Comparison of ENCODE assay signal across 11 mouse cellular contexts in the genomic region with DNA sequence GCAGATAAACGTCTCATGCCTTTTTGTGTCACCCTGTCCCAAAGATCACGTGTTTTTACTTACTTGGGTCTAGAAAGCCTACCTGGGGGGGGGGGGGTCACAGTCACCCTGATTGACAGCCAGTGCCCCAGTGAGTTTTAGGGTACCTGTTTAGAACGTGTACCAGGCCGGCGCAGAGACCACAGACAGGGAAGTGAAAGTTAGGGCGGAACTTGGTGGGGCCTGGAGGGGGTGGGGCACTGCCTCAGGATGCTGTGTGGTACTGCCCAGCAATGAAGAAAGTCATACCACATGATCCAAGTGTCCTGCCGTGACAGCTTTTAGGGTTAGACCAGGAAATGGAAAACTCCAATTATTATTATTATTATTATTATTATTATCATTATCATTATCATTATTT. TPM values are rescaled to one million over a fixed set of nuclear protein-coding genes. Genes with fewer than 3 reads are reported as not detected.
DNase-seq lines count a peak whose midpoint lies in the region; ATAC-seq and TF ChIP-seq lines count a peak whose summit lies in the region.
"Had no signal": no experiment of that assay in that cellular context is flagged by ENCODE, and none has a peak within 500 bp of the region (broad histone marks: within the 10 kb centered on the region; RNA-seq: fewer than 3 reads in every experiment).

No protein-coding gene starts in this region.

- no peak overlapping the region for H3K4me3 ChIP-seq in liver, postnatal 0 days (ENCODE audit: low read depth, low read length)
- no peak overlapping the region for H3K4me3 ChIP-seq in cerebellum, adult 2 months (replicated peaks; ENCODE audit: insufficient read depth, low read depth, low read length)
- H3K4me3 ChIP-seq in heart, embryonic 11.5 days (ENCODE audit: low read depth, low read length), result no peak overlapping the region
- H3K4me3 ChIP-seq: heart, embryonic 15.5 days; lung, embryonic 15.5 days; neural tube, embryonic 12.5 days had no signal

- DNase-seq in adrenal gland, adult 2 months, result peak; percentile 25
- DNase-seq in adrenal gland, adult 18-20 months (ENCODE audit: low spot score in 2 of 2), result no peak
- DNase-seq in CD4-positive helper T cell, adult 2 months (ENCODE audit: low read depth, low spot score), result peak; percentile 27
- peak; percentile 71 for DNase-seq in liver, postnatal 0 days
- no peak for DNase-seq in cerebellum, postnatal 25 days
- DNase-seq in cerebellum, adult 2 months, result no peak

- 0 out of 2 replicates have a peak, but pooled peaks cover 2% of the 10 kb centered on the region for H3K27me3 ChIP-seq in liver, postnatal 0 days (ENCODE audit: insufficient read depth, low read length)
- no peaks in the 10 kb centered on the region for H3K27me3 ChIP-seq in cerebellum, adult 2 months (ENCODE audit: control insufficient read depth, insufficient read depth, low read length)
- no peaks in the 10 kb centered on the region for H3K27me3 ChIP-seq in heart, embryonic 11.5 days (ENCODE audit: control insufficient read depth, insufficient read depth, low read length)
- H3K27me3 ChIP-seq: heart, embryonic 15.5 days; lung, embryonic 15.5 days; neural tube, embryonic 12.5 days had no signal

- TF ChIP-seq EP300 in liver, postnatal 0 days (IDR thresholded peaks at IDR 0.05; ENCODE audit: low read depth), result no peak

- peak overlapping the region; percentile 40; the same call in 1 of the 2 replicates for H3K4me2 ChIP-seq in liver, postnatal 0 days (ENCODE audit: low read depth, low read length)
- no peak overlapping the region for H3K4me2 ChIP-seq in heart, embryonic 11.5 days
- H3K4me2 ChIP-seq: heart, embryonic 15.5 days; lung, embryonic 15.5 days; neural tube, embryonic 12.5 days had no signal

- H3K4me1 ChIP-seq in liver, postnatal 0 days (ENCODE audit: insufficient read depth), result peaks cover 2% of the 10 kb centered on the region; the same call in 1 of the 2 replicates
- H3K4me1 ChIP-seq in cerebellum, adult 2 months (ENCODE audit: control insufficient read depth, insufficient read depth, low read length), result no peaks in the 10 kb centered on the region
- H3K4me1 ChIP-seq in heart, embryonic 11.5 days (ENCODE audit: control insufficient read depth, insufficient read depth, low read length), result no peaks in the 10 kb centered on the region
- H3K4me1 ChIP-seq: heart, embryonic 15.5 days; lung, embryonic 15.5 days; neural tube, embryonic 12.5 days had no signal

- peak; percentile 65; the same call in 1 of the 2 replicates for ATAC-seq in liver, postnatal 0 days
- ATAC-seq in neutrophil, adult 5-6 weeks (ENCODE audit: extremely low read depth, insufficient number of reproducible peaks, low FRiP score, poor library complexity, severe bottlenecking), result peak; percentile 83
- no peak for ATAC-seq in heart, embryonic 11.5 days (replicated peaks; ENCODE audit: insufficient number of reproducible peaks, low FRiP score, low TSS enrichment)

- H3K9me3 ChIP-seq in liver, postnatal 0 days (ENCODE audit: low read length), result 0 out of 2 replicates have a peak, but pooled peaks cover 2% of the 10 kb centered on the region
- no peaks in the 10 kb centered on the region for H3K9me3 ChIP-seq in heart, embryonic 11.5 days (replicated peaks; ENCODE audit: control insufficient read depth, low read length)
- H3K9me3 ChIP-seq: heart, embryonic 15.5 days; lung, embryonic 15.5 days; neural tube, embryonic 12.5 days had no signal

- no peaks in the 10 kb centered on the region for H3K36me3 ChIP-seq in liver, postnatal 0 days (replicated peaks; ENCODE audit: insufficient read depth, low read length)
- H3K36me3 ChIP-seq in heart, embryonic 11.5 days (ENCODE audit: control insufficient read depth, insufficient read depth, low read length), result no peaks in the 10 kb centered on the region
- H3K36me3 ChIP-seq: heart, embryonic 15.5 days; lung, embryonic 15.5 days; neural tube, embryonic 12.5 days had no signal

- WGBS in liver, postnatal 0 days (ENCODE audit: insufficient replicate concordance), result 34% methylated on average over 7 of the region's 7 CpGs
- 78% methylated on average over 7 of the region's 7 CpGs for WGBS in cerebellum, adult 2 months
- WGBS in heart, embryonic 11.5 days (ENCODE audit: insufficient replicate concordance), result 70% methylated on average over 7 of the region's 7 CpGs

- no peak for TF ChIP-seq CTCF in liver, postnatal 0 days (IDR thresholded peaks at IDR 0.05; ENCODE audit: low read depth)
- no peak for TF ChIP-seq CTCF in cerebellum, adult 2 months (IDR thresholded peaks at IDR 0.05; ENCODE audit: borderline replicate concordance, insufficient read depth, low read depth, low read length)

- peak overlapping the region; percentile 60; the same call in 1 of the 2 replicates for H3K27ac ChIP-seq in liver, postnatal 0 days (ENCODE audit: low read depth)
- no peak overlapping the region for H3K27ac ChIP-seq in cerebellum, adult 2 months (ENCODE audit: insufficient read depth, low read length)
- H3K27ac ChIP-seq in heart, embryonic 11.5 days (ENCODE audit: low read depth, low read length), result no peak overlapping the region
- H3K27ac ChIP-seq: heart, embryonic 15.5 days; lung, embryonic 15.5 days; neural tube, embryonic 12.5 days had no signal

- TF ChIP-seq POLR2A in cerebellum, adult 2 months (IDR thresholded peaks at IDR 0.05; ENCODE audit: borderline replicate concordance, insufficient read depth, low read length), result no peak

- no peak overlapping the region for H3K9ac ChIP-seq in liver, postnatal 0 days (replicated peaks)
- H3K9ac ChIP-seq in heart, embryonic 11.5 days (ENCODE audit: low read depth, low read length), result no peak overlapping the region
- H3K9ac ChIP-seq: heart, embryonic 15.5 days; lung, embryonic 15.5 days; neural tube, embryonic 12.5 days had no signal

RNA-seq across cellular contexts. Expression of a gene that starts 22.3 kb away (rescaled TPM):
- total RNA-seq in adrenal gland, adult 2 months (2021), result 1 to 10 TPM; 6.1 to 7.0 TPM
- 3.1 and 4.3 TPM in 2 replicates for polyA plus RNA-seq in adrenal gland, adult 2 months (2012; rRNA removed)
- total RNA-seq in adrenal gland, adult 18-20 months (2021), result 1 to 10 TPM; 4.3 to 6.4 TPM
- 5.9 and 7.3 TPM in 2 replicates for polyA plus RNA-seq in liver, postnatal 0 days (2015; fragmentation: Nextera tagmentation; extraction: Ambion mirVana)
- 220 and 238 TPM in 2 replicates for total RNA-seq in neutrophil, adult 5-6 weeks (2017)
- 2.1 and 2.4 TPM in 2 replicates for polyA plus RNA-seq in cerebellum, adult 2 months (2012; rRNA removed)
- 4.7 and 6.7 TPM in 2 replicates for polyA plus RNA-seq in heart, embryonic 11.5 days (2014; fragmentation: Nextera tagmentation; extraction: Ambion mirVana)

Comparison
In these comparisons a context has a peak if more than half of its experiments do, and no peak if none do; other contexts are left out.
1. DNase-seq: peak in adrenal gland, adult 2 months (single experiment), CD4-positive helper T cell, adult 2 months (single experiment) and liver, postnatal 0 days (single experiment); none in adrenal gland, adult 18-20 months (0 of 2), cerebellum, postnatal 25 days (0 of 2) and cerebellum, adult 2 months (0 of 2).